Mouse (Mus musculus): ENCODE results near the gene Cntln. TPM values are rescaled to one million over a fixed set of nuclear protein-coding genes. Genes with fewer than 3 reads are reported as not detected.

The Cntln gene
- polyA plus RNA-seq, 1 experiment from 2014 or later, result 5.8 TPM

GRCm38 (mm10) chr4:84942651-84943050 is 58.5 kb downstream of the Cntln start:
- no peak for ATAC-seq (ENCODE audit: low FRiP score)
- Histone ChIP-seq H3K4me1 (peaks cover 7% of the 10 kb centered on the region; the same call in 1 of the 2 replicates), H3K9me3 (replicated peaks) (no peaks in the 10 kb centered on the region), H3K36me3 (no peaks in the 10 kb centered on the region), H3K4me3 (replicated peaks) (no peak overlapping the region), H3K4me2 (no peak overlapping the region), H3K9ac (replicated peaks) (no peak overlapping the region), H3K27ac (replicated peaks) (no peak overlapping the region), H3K27me3 (replicated peaks) (no peaks in the 10 kb centered on the region)
- WGBS, result 45% methylated on average over 2 of the region's 2 CpGs

- Histone ChIP-seq H3K9me3 (replicated peaks) (no peaks in the 10 kb centered on the region), H3K27ac (replicated peaks) (no peak overlapping the region), H3K4me3 (replicated peaks) (no peak overlapping the region), H3K27me3 (replicated peaks) (no peaks in the 10 kb centered on the region), H3K4me2 (no peak overlapping the region), H3K9ac (replicated peaks) (no peak overlapping the region), H3K36me3 (no peaks in the 10 kb centered on the region), H3K4me1 (peaks cover 7% of the 10 kb centered on the region; the same call in 1 of the 2 replicates)
- ATAC-seq (ENCODE audit: low FRiP score), result no peak
- 64% methylated on average over 4 of the region's 4 CpGs for WGBS
Observed at GRCm38 (mm10) chr4:84944100-84944499, 60.0 kb downstream of the Cntln start.

GRCm38 (mm10) chr4:84946450-84946849 is 62.3 kb downstream of the Cntln start:
- H3K4me1 ChIP-seq, result peaks cover 7% of the 10 kb centered on the region; the same call in 1 of the 2 replicates
- H3K36me3 ChIP-seq, result no peaks in the 10 kb centered on the region
- no peaks in the 10 kb centered on the region for H3K9me3 ChIP-seq (replicated peaks)
- no peaks in the 10 kb centered on the region for H3K27me3 ChIP-seq (replicated peaks)
- no peak overlapping the region for H3K4me3 ChIP-seq (replicated peaks)
- no peak overlapping the region for H3K27ac ChIP-seq (replicated peaks)
- WGBS, result 90% methylated on average over 3 of the region's 3 CpGs
- no peak overlapping the region for H3K4me2 ChIP-seq
- H3K9ac ChIP-seq (replicated peaks), result no peak overlapping the region
- ATAC-seq (ENCODE audit: low FRiP score), result no peak

GRCm38 (mm10) chr4:84976875-84977646 is 93.0 kb downstream of the Cntln start:
- 85% methylated on average over 7 of the region's 7 CpGs for WGBS
- H3K4me2 ChIP-seq, result no peak overlapping the region
- H3K9me3 ChIP-seq (replicated peaks), result no peaks in the 10 kb centered on the region
- H3K4me1 ChIP-seq, result no peaks in the 10 kb centered on the region
- no peaks in the 10 kb centered on the region for H3K27me3 ChIP-seq (replicated peaks)
- no peaks in the 10 kb centered on the region for H3K36me3 ChIP-seq
- no peak overlapping the region for H3K27ac ChIP-seq (replicated peaks)
- no peak for ATAC-seq (ENCODE audit: low FRiP score)
- H3K9ac ChIP-seq (replicated peaks), result no peak overlapping the region
- H3K4me3 ChIP-seq (replicated peaks), result no peak overlapping the region

- WGBS, result 39% methylated on average over 10 of the region's 10 CpGs
- no peak overlapping the region for H3K4me3 ChIP-seq (replicated peaks)
- no peak for ATAC-seq (ENCODE audit: low FRiP score)
- H3K4me2 ChIP-seq, result no peak overlapping the region
- 0 out of 2 replicates have a peak, but pooled peaks cover 5% of the 10 kb centered on the region for H3K4me1 ChIP-seq
- no peaks in the 10 kb centered on the region for H3K9me3 ChIP-seq (replicated peaks)
- no peaks in the 10 kb centered on the region for H3K36me3 ChIP-seq
- no peak overlapping the region for H3K9ac ChIP-seq (replicated peaks)
- no peaks in the 10 kb centered on the region for H3K27me3 ChIP-seq (replicated peaks)
- H3K27ac ChIP-seq (replicated peaks), result no peak overlapping the region
Observed at GRCm38 (mm10) chr4:84995520-84996348, 111.6 kb downstream of the Cntln start.

- no peak for ATAC-seq (ENCODE audit: low FRiP score)
- H3K4me2 ChIP-seq, result no peak overlapping the region
- no peaks in the 10 kb centered on the region for H3K4me1 ChIP-seq
- no peak overlapping the region for H3K4me3 ChIP-seq (replicated peaks)
- WGBS, result 73% methylated on average over 6 of the region's 6 CpGs
- no peaks in the 10 kb centered on the region for H3K27me3 ChIP-seq (replicated peaks)
- H3K36me3 ChIP-seq, result no peaks in the 10 kb centered on the region
- H3K9me3 ChIP-seq (replicated peaks), result no peaks in the 10 kb centered on the region
- H3K9ac ChIP-seq (replicated peaks), result no peak overlapping the region
- H3K27ac ChIP-seq (replicated peaks), result no peak overlapping the region
Observed at GRCm38 (mm10) chr4:85005581-85005980, 121.5 kb downstream of the Cntln start.

- ATAC-seq (ENCODE audit: low FRiP score), result no peak
- Histone ChIP-seq H3K4me1 (no peaks in the 10 kb centered on the region), H3K4me3 (replicated peaks) (no peak overlapping the region), H3K4me2 (no peak overlapping the region), H3K36me3 (no peaks in the 10 kb centered on the region), H3K9me3 (replicated peaks) (no peaks in the 10 kb centered on the region), H3K27me3 (replicated peaks) (no peaks in the 10 kb centered on the region), H3K27ac (replicated peaks) (no peak overlapping the region), H3K9ac (replicated peaks) (no peak overlapping the region)
- 84% methylated on average over 3 of the region's 3 CpGs for WGBS
Observed at GRCm38 (mm10) chr4:85006789-85007188, 122.7 kb downstream of the Cntln start.

GRCm38 (mm10) chr4:85010846-85011245 is 126.7 kb downstream of the Cntln start:
- no peaks in the 10 kb centered on the region for H3K36me3 ChIP-seq
- no peak overlapping the region for H3K9ac ChIP-seq (replicated peaks)
- H3K4me2 ChIP-seq, result no peak overlapping the region
- no peaks in the 10 kb centered on the region for H3K27me3 ChIP-seq (replicated peaks)
- H3K4me3 ChIP-seq (replicated peaks), result no peak overlapping the region
- H3K27ac ChIP-seq (replicated peaks), result no peak overlapping the region
- no peaks in the 10 kb centered on the region for H3K9me3 ChIP-seq (replicated peaks)
- no peak for ATAC-seq (ENCODE audit: low FRiP score)
- no peaks in the 10 kb centered on the region for H3K4me1 ChIP-seq

GRCm38 (mm10) chr4:85045748-85046147 is 161.6 kb downstream of the Cntln start:
- Histone ChIP-seq H3K9ac (replicated peaks) (no peak overlapping the region), H3K4me2 (no peak overlapping the region), H3K27ac (replicated peaks) (no peak overlapping the region), H3K27me3 (replicated peaks) (no peaks in the 10 kb centered on the region), H3K9me3 (replicated peaks) (no peaks in the 10 kb centered on the region), H3K4me1 (no peaks in the 10 kb centered on the region), H3K4me3 (replicated peaks) (no peak overlapping the region), H3K36me3 (no peaks in the 10 kb centered on the region)
- 15% methylated on average over 2 of the region's 2 CpGs for WGBS
- ATAC-seq (ENCODE audit: low FRiP score), result no peak

GRCm38 (mm10) chr4:85049933-85050553 is 165.9 kb downstream of the Cntln start:
- Histone ChIP-seq H3K27me3 (replicated peaks) (no peaks in the 10 kb centered on the region), H3K36me3 (no peaks in the 10 kb centered on the region), H3K9ac (replicated peaks) (no peak overlapping the region), H3K9me3 (replicated peaks) (no peaks in the 10 kb centered on the region), H3K27ac (replicated peaks) (no peak overlapping the region), H3K4me2 (no peak overlapping the region), H3K4me1 (no peaks in the 10 kb centered on the region), H3K4me3 (replicated peaks) (no peak overlapping the region)
- WGBS, result 63% methylated on average over 8 of the region's 8 CpGs
- no peak for ATAC-seq (ENCODE audit: low FRiP score)

GRCm38 (mm10) chr4:85054616-85055015 is 170.5 kb downstream of the Cntln start:
- Histone ChIP-seq H3K27ac (replicated peaks) (no peak overlapping the region), H3K4me2 (no peak overlapping the region), H3K27me3 (replicated peaks) (no peaks in the 10 kb centered on the region), H3K4me1 (no peaks in the 10 kb centered on the region), H3K4me3 (replicated peaks) (no peak overlapping the region), H3K9me3 (replicated peaks) (no peaks in the 10 kb centered on the region), H3K9ac (replicated peaks) (no peak overlapping the region), H3K36me3 (no peaks in the 10 kb centered on the region)
- ATAC-seq (ENCODE audit: low FRiP score), result no peak
- 77% methylated on average over 1 of the region's 1 CpGs for WGBS

Data from neural tube, embryonic 15.5 days (tissue).